Mouse (Mus musculus): Measurements from ENCODE around the gene Zfp597.

Zfp597 gene

GRCm38 (mm10) chr16:3884201-3885064, at the start of gene Zfp597, which contains the start of gene Gm20695:
Gene Zfp597, minus strand, starts transcription at chr16:3884561.
Gene Gm20695, plus strand, starts transcription at chr16:3884648.
- DNase-seq, result peak; percentile 95

GRCm38 (mm10) chr16:3934091-3934490, 49.7 kb upstream of the Zfp597 start:
- DNase-seq, result no peak

- no peak for DNase-seq
Measured at GRCm38 (mm10) chr16:3933536-3933935, 49.2 kb upstream of the Zfp597 start.

- peak; percentile 77 for DNase-seq
Measured at GRCm38 (mm10) chr16:3929151-3929550, 44.8 kb upstream of the Zfp597 start.

GRCm38 (mm10) chr16:3928582-3928981, 44.2 kb upstream of the Zfp597 start:
- DNase-seq, result no peak

- DNase-seq, result no peak
Measured at GRCm38 (mm10) chr16:3923966-3924365, 39.6 kb upstream of the Zfp597 start.

- DNase-seq, result no peak
Measured at GRCm38 (mm10) chr16:3923515-3923914, 39.2 kb upstream of the Zfp597 start.

GRCm38 (mm10) chr16:3920756-3921155, 36.4 kb upstream of the Zfp597 start:
- DNase-seq, result no peak

GRCm38 (mm10) chr16:3909118-3909517, 24.8 kb upstream of the Zfp597 start:
- no peak for DNase-seq

- DNase-seq, result peak; percentile 95
Measured at GRCm38 (mm10) chr16:3908537-3909111, 24.3 kb upstream of the Zfp597 start, which contains the start of the genes 1700037C18Rik and Cluap1. Gene 1700037C18Rik, minus strand, starts transcription at chr16:3908689. Gene Cluap1, plus strand, starts transcription at chr16:3908801.

- DNase-seq, result no peak
Measured at GRCm38 (mm10) chr16:3907471-3907870, 23.1 kb upstream of the Zfp597 start.

GRCm38 (mm10) chr16:3896553-3896952, 12.2 kb upstream of the Zfp597 start:
- DNase-seq, result no peak

GRCm38 (mm10) chr16:3896046-3896445, 11.7 kb upstream of the Zfp597 start:
- DNase-seq, result no peak

GRCm38 (mm10) chr16:3895173-3895792, 10.9 kb upstream of the Zfp597 start:
- no peak for DNase-seq

GRCm38 (mm10) chr16:3893739-3894138, 9.4 kb upstream of the Zfp597 start:
- DNase-seq, result no peak

- DNase-seq, result peak; percentile 47
Measured at GRCm38 (mm10) chr16:3891621-3892295, 7.4 kb upstream of the Zfp597 start.

- DNase-seq, result no peak
Measured at GRCm38 (mm10) chr16:3885065-3885670, 807 bp upstream of the Zfp597 start.

- no peak for DNase-seq
Measured at GRCm38 (mm10) chr16:3876346-3876745, 8.0 kb downstream of the Zfp597 start.

- peak; percentile 94 for DNase-seq
Measured at GRCm38 (mm10) chr16:3872216-3873047, 11.9 kb downstream of the Zfp597 start, which contains the start of gene Naa60. Gene Naa60, plus strand, starts transcription at chr16:3872375.

- DNase-seq, result no peak
Measured at GRCm38 (mm10) chr16:3871815-3872214, 12.5 kb downstream of the Zfp597 start.

- DNase-seq, result no peak
Measured at GRCm38 (mm10) chr16:3859254-3859653, 25.1 kb downstream of the Zfp597 start.

- no peak for DNase-seq
Measured at GRCm38 (mm10) chr16:3855776-3856175, 28.6 kb downstream of the Zfp597 start.

Data from layer of hippocampus, adult 9-11 months (tissue).